Mouse (Mus musculus) activated CD4-positive, CD25-positive, alpha-beta regulatory T cell, adult 9 weeks (primary cell): ENCODE measurements around the gene Smok2b. TPM values are rescaled to one million over a fixed set of nuclear protein-coding genes. Genes with fewer than 3 reads are reported as not detected.

Experiments used
- polyA plus RNA-seq: library from polyadenylated mRNA; unstranded; fragments of 100-300 nt; shearing (Covaris generic); gene quantifications from one replicate; pipeline ENCODE4 v1.2.1, GENCODE M21; 2017

The Smok2b gene
- 0.18 TPM for polyA plus RNA-seq

DNA sequence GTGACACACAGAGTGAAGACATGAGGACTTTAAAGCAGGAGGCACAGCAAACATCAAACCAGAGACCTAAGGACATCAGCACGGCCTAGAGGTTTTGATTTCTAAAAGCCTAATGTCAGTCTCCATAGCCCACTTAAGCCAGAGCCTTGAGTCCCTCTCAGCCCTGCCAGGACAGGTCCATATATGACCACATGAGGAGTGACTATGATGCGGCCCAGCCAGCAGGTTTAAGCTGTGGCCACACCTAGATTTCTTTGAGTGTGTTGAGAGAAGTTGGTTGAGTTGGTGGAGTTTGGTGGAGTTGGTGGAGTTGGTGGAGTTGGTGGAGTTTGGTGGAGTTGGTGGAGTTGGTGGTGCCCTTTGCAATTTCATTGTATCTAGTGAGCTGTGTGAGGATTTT is at the start of gene Smok2b:
Smok2b (plus strand) TSS at position 301 of the 400 bp plus-strand sequence.

GRCm38 (mm10) chr17:13220888-13221287 is 9.2 kb upstream of the Smok2b start, which contains the start of gene Smok2a:
TSS of gene Smok2a (plus strand) at chr17:13221188.

Other genes with a start within 250 kb of the Smok2b start
- gene Wtap, start 236.1 kb upstream of the Smok2b start, polyA plus RNA-seq: 22.3 TPM
- 121 TPM for gene Sod2, start 223.4 kb upstream of the Smok2b start, polyA plus RNA-seq
- not detected for gene Gpr31b, start 178.0 kb upstream of the Smok2b start, polyA plus RNA-seq
- not detected for gene Tcp10b, start 169.2 kb upstream of the Smok2b start, polyA plus RNA-seq
- gene Unc93a, start 98.4 kb upstream of the Smok2b start, polyA plus RNA-seq: not detected
- not detected for gene Smok2a, start 9.1 kb upstream of the Smok2b start, polyA plus RNA-seq
- not detected for gene Tcp10c, start 124.3 kb downstream of the Smok2b start, polyA plus RNA-seq